Mouse (Mus musculus) forebrain, embryonic 13.5 days (tissue): Measurements from ENCODE around the gene Dcst1. TPM values are rescaled to one million over a fixed set of nuclear protein-coding genes. Genes with fewer than 3 reads are reported as not detected.

Source experiments
- ATAC-seq: fragments of 200-750 bp; cut with Nextera tagmentation; 2 replicates; pipeline ENCODE4 v1.8.0; 2017
- H3K27ac ChIP-seq: fragments of 300-500 bp; sonication (generic); 2 replicates; pipeline ENCODE4 v1.5.1; 2015; ENCODE audit warnings: inconsistent platforms, mild to moderate bottlenecking, moderate library complexity
- H3K27me3 ChIP-seq: fragments of 300-500 bp; sonication (generic); 2 replicates; pipeline ENCODE4 v1.6.1; 2015; ENCODE audit warnings: mild to moderate bottlenecking, inconsistent platforms
- H3K36me3 ChIP-seq: fragments of 300-500 bp; sonication (generic); 2 replicates; pipeline ENCODE4 v1.6.1; 2015; ENCODE audit warnings: mild to moderate bottlenecking, inconsistent platforms; ENCODE audit not compliant: poor library complexity, severe bottlenecking
- H3K4me1 ChIP-seq: fragments of 300-500 bp; sonication (generic); 2 replicates; pipeline ENCODE4 v1.6.1; 2015; ENCODE audit warnings: inconsistent platforms
- H3K4me2 ChIP-seq: fragments of 300-500 bp; sonication (generic); 2 replicates; pipeline ENCODE4 v1.6.1; 2015; ENCODE audit warnings: inconsistent platforms, mild to moderate bottlenecking, moderate library complexity
- H3K4me3 ChIP-seq: fragments of 300-500 bp; sonication (generic); 2 replicates; pipeline ENCODE4 v1.5.1; 2015; ENCODE audit warnings: mild to moderate bottlenecking, inconsistent platforms
- H3K9ac ChIP-seq: fragments of 300-500 bp; sonication (generic); 2 replicates; pipeline ENCODE4 v1.6.1; 2015; ENCODE audit warnings: mild to moderate bottlenecking, inconsistent platforms
- H3K9me3 ChIP-seq: fragments of 300-500 bp; sonication (generic); replicated peaks from 2 replicates; pipeline ENCODE4 v1.6.1; 2016; ENCODE audit warnings: inconsistent platforms
- WGBS: fragments of 180-500 bp; shearing (Covaris S2); methylation state at CpG from one replicate; pipeline ENCODE4 v1.1.7; 2015; 5-methylcytosine and 5-hydroxymethylcytosine counted together
- polyA plus RNA-seq: library from polyadenylated mRNA; unstranded; fragments of >200 nt; fragmentation: Nextera tagmentation; extraction: Ambion mirVana; gene quantifications from 2 replicates; pipeline ENCODE4 v1.2.1, GENCODE M21; 2015

Dcst1 gene
- polyA plus RNA-seq, 1 experiment from 2014 or later: 0.57 TPM

DNA sequence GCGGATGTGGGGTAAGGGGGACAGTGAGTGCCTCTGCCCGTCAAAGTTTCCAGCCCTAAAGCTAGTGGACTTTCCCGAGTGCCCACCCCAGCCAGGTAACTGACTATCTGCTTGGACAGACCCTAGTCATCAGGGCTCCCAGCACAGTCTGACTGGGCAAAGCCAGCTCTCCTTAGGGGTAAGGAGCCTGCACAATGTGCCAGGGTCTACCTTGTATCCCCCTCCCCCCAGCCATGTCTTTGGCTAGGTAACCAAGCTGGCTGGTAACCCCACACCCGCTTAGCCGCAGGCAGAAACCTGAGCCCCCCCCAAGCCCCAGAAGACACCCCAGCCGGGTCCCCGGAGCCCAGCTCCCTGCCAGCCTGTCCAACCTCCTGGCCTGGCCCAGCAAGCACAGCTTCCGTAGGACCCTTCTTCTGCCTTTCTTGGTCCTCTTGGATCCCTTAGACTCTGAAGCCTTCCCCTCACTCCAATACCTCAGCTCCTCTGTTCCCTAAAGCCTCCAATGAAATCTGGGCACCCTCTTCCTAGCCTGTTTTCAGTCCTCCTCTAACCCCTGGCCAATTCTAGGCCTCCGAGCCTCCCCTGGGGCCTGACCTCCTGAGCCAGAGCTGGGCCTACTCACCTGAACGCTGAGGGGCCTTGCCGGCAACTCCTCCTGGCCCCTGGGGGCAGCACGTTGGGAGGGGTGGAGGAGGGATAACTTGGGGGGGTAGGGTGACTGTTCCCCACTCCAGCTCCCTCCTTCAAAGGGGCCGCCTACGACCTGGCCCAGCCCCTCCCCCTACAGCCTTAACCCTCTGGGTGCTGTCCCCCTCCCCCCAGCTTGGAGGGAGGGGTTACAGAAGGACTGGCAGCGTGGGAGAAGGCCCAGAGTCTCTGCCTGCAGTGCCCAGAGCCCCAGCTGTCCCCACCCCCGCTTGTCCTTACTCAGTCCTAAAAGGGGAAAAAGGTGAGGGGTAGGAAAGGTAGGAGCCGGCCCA, 21.7 kb upstream of the Dcst1 start:
- Histone ChIP-seq H3K27me3 (peaks cover 4% of the 10 kb centered on the region), H3K4me1 (peaks cover 30% of the 10 kb centered on the region), H3K36me3 (no peaks in the 10 kb centered on the region), H3K9ac (no peak overlapping the region), H3K9me3 (no peaks in the 10 kb centered on the region), H3K4me2 (no peak overlapping the region), H3K4me3 (no peak overlapping the region), H3K27ac (no peak overlapping the region)
- 56% methylated on average over 17 of the region's 17 CpGs for WGBS
- no peak for ATAC-seq

DNA sequence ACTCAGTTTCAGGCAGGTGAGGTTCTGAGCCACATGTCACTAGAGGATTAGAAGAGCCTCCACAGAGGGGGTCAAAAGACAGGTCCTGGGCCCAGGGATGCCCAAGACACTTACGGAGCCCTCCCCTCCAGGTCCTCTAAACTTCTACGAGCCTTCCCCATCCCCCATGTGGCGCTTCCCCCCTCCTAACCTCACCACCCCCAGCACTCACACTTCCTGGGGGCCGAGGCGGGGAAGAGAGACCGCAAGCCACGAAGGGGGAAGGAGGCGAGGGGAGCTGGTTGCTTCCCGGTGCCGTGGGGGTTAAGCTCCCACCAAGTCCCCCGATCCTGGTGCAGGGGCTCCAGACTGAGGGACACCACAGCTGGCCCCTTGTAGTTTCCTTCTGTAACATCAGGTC, 20.4 kb upstream of the Dcst1 start:
- Histone ChIP-seq H3K9ac (no peak overlapping the region), H3K4me1 (peaks cover 17% of the 10 kb centered on the region), H3K9me3 (no peaks in the 10 kb centered on the region), H3K27me3 (0 out of 2 replicates have a peak, but pooled peaks cover 4% of the 10 kb centered on the region), H3K36me3 (no peaks in the 10 kb centered on the region), H3K4me2 (no peak overlapping the region), H3K27ac (no peak overlapping the region), H3K4me3 (no peak overlapping the region)
- no peak for ATAC-seq
- WGBS: 35% methylated on average over 11 of the region's 11 CpGs

DNA sequence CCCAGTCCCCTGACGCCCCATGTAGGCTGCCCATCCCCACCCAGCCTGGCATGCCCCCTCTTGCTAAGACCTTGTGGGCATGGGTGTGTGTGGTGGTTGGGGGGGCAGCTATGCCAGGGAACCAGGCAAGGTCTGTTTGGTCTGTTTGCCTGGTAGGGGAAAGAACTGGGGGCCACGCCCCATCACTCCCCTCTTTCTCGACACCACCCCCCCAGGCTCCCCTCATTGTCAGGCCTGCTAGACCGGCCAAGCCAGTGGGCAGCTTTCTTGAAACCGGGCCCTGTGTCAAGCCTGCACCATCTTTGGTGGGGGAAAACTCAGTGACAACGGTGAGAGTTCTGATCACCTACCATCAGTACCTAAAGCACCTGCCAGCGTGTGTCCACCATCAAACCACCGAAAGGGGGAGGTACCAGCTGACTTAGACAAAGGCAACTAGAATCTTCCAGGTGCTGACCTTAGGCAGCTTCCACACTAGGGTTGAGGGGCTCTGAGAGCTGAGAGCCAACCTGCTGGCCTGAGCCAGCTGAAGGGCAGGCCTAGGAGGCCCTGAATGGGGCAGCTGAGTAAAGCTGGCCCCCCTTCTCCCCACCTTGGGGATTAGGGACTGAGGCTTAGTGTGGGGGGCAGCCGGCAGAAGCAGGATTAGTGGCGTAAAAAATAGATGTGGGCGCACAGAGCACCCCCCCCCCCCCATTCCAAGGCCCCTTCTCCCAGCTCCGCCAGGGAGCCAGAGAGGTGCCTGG, 19.5 kb upstream of the Dcst1 start:
- no peak overlapping the region for H3K27ac ChIP-seq
- H3K36me3 ChIP-seq: no peaks in the 10 kb centered on the region
- no peak overlapping the region for H3K9ac ChIP-seq
- H3K4me1 ChIP-seq: peaks cover 11% of the 10 kb centered on the region; the same call in 1 of the 2 replicates
- H3K27me3 ChIP-seq: 0 out of 2 replicates have a peak, but pooled peaks cover 4% of the 10 kb centered on the region
- WGBS: 50% methylated on average over 11 of the region's 12 CpGs
- no peak overlapping the region for H3K4me3 ChIP-seq
- no peaks in the 10 kb centered on the region for H3K9me3 ChIP-seq
- no peak for ATAC-seq
- H3K4me2 ChIP-seq: no peak overlapping the region

DNA sequence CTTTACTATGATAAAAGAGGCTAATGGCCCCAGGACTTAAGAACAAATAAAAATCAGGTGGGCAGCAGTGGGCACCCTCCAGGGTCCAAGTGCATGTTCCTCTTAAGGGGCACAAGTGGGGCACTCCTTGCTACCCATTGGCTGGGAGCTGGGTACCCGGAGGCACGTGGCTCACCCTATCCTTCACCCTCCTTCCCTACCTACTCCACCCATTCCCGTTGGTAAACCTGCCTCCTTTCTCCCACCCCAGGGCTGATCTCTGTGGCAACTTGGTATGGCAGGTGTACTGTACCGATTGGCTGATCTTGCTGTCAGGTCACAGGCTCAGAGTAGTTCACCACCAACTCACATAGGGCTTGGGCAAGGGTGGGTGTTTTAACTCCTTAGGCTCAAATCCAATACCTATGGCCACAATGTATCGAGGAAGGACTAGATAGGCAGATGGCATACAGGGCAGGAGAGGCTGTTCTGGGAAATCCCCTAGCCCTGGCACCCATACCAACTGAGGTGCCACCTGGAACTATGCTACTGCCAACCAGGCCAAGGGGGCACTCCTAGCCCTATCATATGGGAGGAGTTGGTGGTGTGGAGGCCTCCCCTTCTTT, 18.7 kb upstream of the Dcst1 start:
- Histone ChIP-seq H3K4me3 (no peak overlapping the region), H3K4me2 (no peak overlapping the region), H3K9me3 (no peaks in the 10 kb centered on the region), H3K27me3 (0 out of 2 replicates have a peak, but pooled peaks cover 4% of the 10 kb centered on the region), H3K36me3 (no peaks in the 10 kb centered on the region), H3K4me1 (peaks cover 14% of the 10 kb centered on the region), H3K27ac (no peak overlapping the region), H3K9ac (no peak overlapping the region)
- no peak for ATAC-seq
- 84% methylated on average over 5 of the region's 5 CpGs for WGBS

DNA sequence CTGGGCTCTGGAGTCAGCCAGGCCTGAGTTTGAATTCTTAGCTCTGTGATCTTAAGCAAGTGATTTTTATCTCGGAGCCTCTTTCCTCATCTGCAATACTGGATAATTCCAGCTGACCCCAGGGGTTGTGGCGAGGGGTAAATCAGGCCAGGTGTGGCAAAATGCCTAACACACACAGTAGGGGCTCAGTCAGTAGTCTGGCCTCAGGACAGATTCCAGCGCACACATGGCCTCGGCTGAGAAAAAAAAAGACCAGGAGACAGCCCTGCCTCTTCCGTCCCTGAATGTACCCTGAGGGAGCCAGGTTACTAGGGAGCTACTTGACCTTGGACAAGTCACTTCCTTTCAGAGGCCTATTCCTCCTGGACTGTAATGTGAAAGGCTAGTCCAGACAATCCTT, 17.9 kb upstream of the Dcst1 start:
- Histone ChIP-seq H3K4me1 (peaks cover 18% of the 10 kb centered on the region), H3K9me3 (no peaks in the 10 kb centered on the region), H3K9ac (no peak overlapping the region), H3K27me3 (0 out of 2 replicates have a peak, but pooled peaks cover 4% of the 10 kb centered on the region), H3K27ac (no peak overlapping the region), H3K4me2 (no peak overlapping the region), H3K4me3 (no peak overlapping the region), H3K36me3 (no peaks in the 10 kb centered on the region)
- ATAC-seq: no peak
- WGBS: 81% methylated on average over 5 of the region's 5 CpGs

DNA sequence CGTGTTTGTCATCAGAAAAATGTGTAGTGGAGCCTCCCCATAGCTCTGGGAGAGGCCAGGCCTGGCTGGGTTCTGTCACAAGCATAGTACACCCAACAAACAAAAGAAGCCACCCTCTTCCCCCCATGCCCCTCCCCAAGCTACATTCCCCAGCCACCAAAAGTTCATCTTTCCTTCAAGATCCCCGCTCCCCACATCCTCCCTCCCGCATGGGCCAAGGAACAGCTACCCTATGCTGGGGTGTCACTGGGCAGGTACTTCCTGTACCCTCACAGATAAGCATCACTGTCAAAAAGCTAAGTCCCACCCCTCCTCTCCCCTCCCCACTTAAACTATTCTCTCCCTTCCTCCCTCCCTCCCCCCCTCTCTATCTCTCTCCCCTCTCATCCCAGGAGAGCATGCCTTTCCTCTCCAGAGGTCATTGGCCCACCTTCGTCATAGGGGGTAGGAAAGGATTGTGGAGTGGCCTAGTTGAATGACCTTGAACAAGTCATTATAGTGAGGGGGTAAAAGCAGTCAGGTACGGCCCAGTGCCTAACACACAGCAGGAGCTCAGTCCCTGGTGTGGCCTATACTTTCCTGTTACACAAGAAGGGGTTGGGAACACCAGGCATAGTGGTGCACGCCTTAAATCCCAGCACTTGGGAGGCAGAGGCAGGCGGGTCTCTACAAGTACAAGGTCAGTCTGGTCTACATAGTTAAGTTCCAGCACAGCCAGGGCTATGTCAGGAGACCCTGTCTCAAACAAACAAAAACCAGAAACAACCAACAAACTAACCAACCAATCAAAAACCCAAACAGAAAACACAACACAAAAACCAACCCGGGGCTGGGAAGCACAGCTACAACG, 17.2 kb upstream of the Dcst1 start:
- Histone ChIP-seq H3K27ac (no peak overlapping the region), H3K4me1 (peaks cover 15% of the 10 kb centered on the region), H3K27me3 (0 out of 2 replicates have a peak, but pooled peaks cover 4% of the 10 kb centered on the region), H3K4me3 (no peak overlapping the region), H3K36me3 (no peaks in the 10 kb centered on the region), H3K9me3 (no peaks in the 10 kb centered on the region), H3K9ac (no peak overlapping the region), H3K4me2 (no peak overlapping the region)
- ATAC-seq: no peak
- WGBS: 85% methylated on average over 9 of the region's 9 CpGs

DNA sequence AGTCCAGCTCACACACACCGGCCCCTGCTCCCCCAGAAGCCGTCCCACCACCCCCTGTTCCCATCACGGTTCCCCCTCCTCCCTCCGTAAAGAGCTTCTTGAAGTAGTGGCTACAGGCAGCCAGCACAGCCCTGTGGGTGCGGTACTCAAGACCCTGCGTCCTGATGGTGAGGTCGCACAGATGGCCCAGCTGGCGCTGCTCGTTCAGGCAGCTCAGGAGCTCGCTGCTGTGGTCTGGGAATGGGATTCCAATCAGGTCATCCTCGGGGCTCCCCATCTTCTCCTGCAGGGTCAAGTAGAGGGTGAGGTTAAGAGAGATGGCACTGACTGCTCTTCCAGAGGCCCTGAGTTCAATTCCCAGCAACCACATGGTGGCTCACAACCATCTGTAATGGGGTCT, 16.2 kb upstream of the Dcst1 start:
- no peak overlapping the region for H3K4me2 ChIP-seq

DNA sequence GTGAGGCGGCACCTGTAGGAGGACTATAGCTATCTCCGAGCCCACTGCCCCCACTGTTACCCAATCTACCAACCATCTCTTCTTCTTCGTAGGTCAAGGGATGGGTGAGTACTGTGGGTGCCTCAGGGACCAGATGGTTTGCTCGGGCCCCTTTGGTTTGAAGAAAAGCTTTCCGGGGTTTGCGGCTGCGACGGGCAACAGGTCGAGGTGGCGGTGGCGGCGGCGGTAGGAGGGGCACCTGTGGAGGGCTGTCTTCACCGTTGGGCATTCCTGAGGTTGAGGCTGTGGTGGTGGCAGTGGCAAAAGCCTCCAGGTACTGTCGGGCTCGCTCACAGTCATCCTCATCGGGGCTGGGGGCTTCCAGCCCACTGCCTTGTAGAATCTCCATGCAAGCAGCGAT, 15.7 kb upstream of the Dcst1 start:
- H3K9me3 ChIP-seq: no peaks in the 10 kb centered on the region
- no peak overlapping the region for H3K4me3 ChIP-seq
- H3K4me2 ChIP-seq: no peak overlapping the region
- 94% methylated on average over 18 of the region's 18 CpGs for WGBS
- H3K27me3 ChIP-seq: 0 out of 2 replicates have a peak, but pooled peaks cover 4% of the 10 kb centered on the region
- H3K27ac ChIP-seq: no peak overlapping the region
- H3K36me3 ChIP-seq: no peaks in the 10 kb centered on the region
- ATAC-seq: no peak
- H3K4me1 ChIP-seq: peaks cover 15% of the 10 kb centered on the region
- no peak overlapping the region for H3K9ac ChIP-seq

More for the DNA sequence above, 16.2 kb upstream of the Dcst1 start:
- H3K9me3 ChIP-seq: no peaks in the 10 kb centered on the region
- WGBS: 82% methylated on average over 11 of the region's 11 CpGs
- no peak overlapping the region for H3K9ac ChIP-seq
- no peak overlapping the region for H3K27ac ChIP-seq
- H3K27me3 ChIP-seq: 0 out of 2 replicates have a peak, but pooled peaks cover 4% of the 10 kb centered on the region
- no peak overlapping the region for H3K4me3 ChIP-seq
- no peak for ATAC-seq
- peaks cover 15% of the 10 kb centered on the region for H3K4me1 ChIP-seq
- H3K36me3 ChIP-seq: no peaks in the 10 kb centered on the region

DNA sequence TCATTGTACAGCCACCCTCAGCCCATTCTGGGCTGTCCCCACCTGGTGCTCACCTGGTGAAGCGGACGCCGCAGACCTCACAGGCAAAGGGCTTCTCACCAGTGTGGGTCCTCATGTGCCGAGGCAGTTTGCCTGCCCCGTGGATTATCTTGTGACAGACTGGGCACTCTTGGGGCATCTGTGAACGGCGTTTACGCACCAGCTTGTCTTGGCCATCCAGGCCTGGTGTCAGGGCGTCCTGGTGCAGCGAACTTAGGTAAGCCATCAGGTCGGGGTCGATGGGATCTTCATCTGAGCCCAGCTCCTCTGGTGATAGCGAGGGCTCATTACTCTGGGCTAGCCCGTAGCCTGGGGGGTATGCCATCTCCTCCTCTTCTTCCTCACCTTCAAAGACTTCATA, 15.2 kb upstream of the Dcst1 start:
- Histone ChIP-seq H3K4me2 (no peak overlapping the region), H3K27ac (no peak overlapping the region), H3K27me3 (no peaks in the 10 kb centered on the region), H3K4me1 (peaks cover 15% of the 10 kb centered on the region), H3K36me3 (no peaks in the 10 kb centered on the region), H3K9ac (no peak overlapping the region), H3K4me3 (no peak overlapping the region), H3K9me3 (no peaks in the 10 kb centered on the region)
- no peak for ATAC-seq
- 95% methylated on average over 14 of the region's 14 CpGs for WGBS

DNA sequence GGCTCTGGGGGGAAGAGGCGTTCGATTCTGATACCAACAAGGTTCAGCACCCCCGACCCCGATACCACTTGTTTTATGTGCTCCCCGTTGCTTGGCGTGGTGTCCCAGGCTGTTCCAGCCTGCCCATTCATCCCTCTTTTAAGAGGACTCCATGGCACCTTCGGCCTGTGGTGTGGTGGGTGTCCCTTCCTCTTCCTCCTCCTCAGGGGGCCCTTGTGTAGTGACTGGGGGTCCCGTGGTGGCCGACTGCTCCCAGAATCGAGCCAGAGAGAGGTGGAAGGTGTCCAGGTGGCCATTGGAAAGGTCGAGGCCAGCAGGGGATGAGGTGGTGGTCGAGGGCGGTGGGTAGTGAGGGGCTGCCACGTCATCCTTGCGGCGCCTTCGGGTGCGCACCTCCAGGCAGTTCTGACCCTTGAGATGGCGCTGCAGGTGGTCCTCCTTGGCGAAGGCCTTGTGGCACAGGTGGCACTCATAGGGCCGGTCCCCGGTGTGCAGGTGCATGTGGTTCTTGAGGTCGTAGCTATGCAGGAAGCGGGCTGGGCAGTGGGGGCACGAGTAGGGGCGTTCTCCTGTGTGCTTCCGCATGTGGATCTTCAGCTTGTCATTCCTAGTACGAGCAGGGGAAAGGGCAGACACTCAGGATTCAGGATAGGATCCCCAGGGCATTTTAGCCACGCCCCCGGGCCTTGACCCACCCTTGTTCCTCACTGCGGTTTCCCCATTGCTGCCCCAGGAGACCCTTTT, 14.5 kb upstream of the Dcst1 start:
- H3K9ac ChIP-seq: no peak overlapping the region
- H3K27me3 ChIP-seq: no peaks in the 10 kb centered on the region
- 90% methylated on average over 31 of the region's 31 CpGs for WGBS
- H3K4me3 ChIP-seq: no peak overlapping the region
- no peak for ATAC-seq
- no peaks in the 10 kb centered on the region for H3K9me3 ChIP-seq
- peaks cover 11% of the 10 kb centered on the region for H3K4me1 ChIP-seq
- H3K36me3 ChIP-seq: no peaks in the 10 kb centered on the region
- no peak overlapping the region for H3K27ac ChIP-seq
- no peak overlapping the region for H3K4me2 ChIP-seq
